Mouse (Mus musculus): ENCODE measurements at regions not wholly inside any gene's neighbourhood (a gene's known extent, or its start where the extent isn't known, plus 50 kb on each side); places are given as distances from the start of the nearest gene placed in this dataset.

GRCm38 (mm10) chr12:66157630-66158292, 126.4 kb downstream of the Rpl10l start:
- DNase-seq (ENCODE audit: low spot score) = no peak

- no peak for DNase-seq (ENCODE audit: low spot score)
These were observed 127.1 kb downstream of the Rpl10l start for GRCm38 (mm10) chr12:66156980-66157629.

GRCm38 (mm10) chr12:66130909-66131308, 153.3 kb downstream of the Rpl10l start:
- peak; percentile 11 for DNase-seq (ENCODE audit: low spot score)

GRCm38 (mm10) chr12:66119565-66119964, 164.6 kb downstream of the Rpl10l start:
- no peak for DNase-seq (ENCODE audit: low spot score)

- no peak for DNase-seq (ENCODE audit: low spot score)
These were observed 193.3 kb downstream of the Rpl10l start for GRCm38 (mm10) chr12:66090806-66091447.

DNA sequence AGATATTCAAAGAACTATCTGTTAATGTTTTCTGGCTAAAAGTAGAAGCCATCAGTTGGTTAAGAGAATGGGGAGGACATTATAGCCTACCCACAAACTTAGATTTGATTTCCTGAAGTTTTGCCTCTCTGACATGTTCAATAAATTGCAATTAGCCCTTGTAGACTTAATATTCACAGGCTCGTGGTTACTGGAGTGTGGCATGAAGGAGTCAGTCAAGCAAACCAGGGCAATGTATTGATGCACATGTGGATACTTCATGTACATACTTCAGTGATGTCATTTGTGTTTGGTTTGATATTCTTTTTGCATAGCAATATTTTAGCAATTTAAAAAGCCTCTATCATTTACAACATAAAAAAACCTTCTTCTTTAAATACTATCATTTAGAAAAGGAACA, 223.9 kb downstream of the Rpl10l start:
- no peak for DNase-seq (ENCODE audit: low spot score)

DNA sequence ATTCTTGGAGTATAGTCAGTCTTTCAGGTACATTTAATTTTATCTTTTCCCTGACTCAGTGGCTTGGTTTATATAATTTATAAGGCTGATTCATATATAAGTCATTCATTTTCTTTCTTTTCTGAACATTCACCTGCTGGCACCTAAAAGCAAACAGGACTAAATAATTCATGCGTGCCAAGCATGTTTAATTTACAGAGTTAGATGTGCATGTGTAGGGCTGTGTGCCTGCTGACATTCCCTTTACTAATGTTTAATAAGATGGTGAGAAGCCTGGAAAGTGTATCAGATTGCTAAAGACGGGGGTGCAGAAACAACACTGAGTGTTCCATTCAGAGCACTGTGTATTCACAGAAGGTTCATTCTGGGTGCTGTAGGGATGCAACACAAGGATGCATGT, 229.0 kb downstream of the Rpl10l start:
- DNase-seq (ENCODE audit: low spot score) = no peak

DNA sequence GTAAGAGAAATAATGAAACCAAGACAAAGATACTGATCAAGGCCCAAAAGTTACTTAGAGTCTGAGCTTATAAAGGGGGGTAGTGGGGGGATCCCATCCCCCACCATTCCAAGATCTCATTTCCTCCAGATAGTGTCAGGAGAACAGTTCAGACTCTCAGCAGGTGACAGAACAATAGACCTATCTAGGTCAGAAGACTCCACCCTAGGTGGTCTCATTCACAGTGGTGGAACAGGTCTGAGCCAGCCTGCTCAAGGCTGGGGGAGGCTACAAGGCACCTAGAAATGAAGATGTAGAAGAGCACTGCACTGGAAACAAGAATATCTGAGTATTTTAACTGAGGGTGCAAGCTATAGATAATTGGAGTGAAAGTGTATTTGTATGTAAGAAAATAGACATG, 235.3 kb downstream of the Rpl10l start:
- DNase-seq (ENCODE audit: low spot score) = no peak

GRCm38 (mm10) chr12:66036281-66036680, 247.9 kb downstream of the Rpl10l start:
- no peak for DNase-seq (ENCODE audit: low spot score)

- DNase-seq (ENCODE audit: low spot score) = no peak
These were observed 256.7 kb downstream of the Rpl10l start for GRCm38 (mm10) chr12:66027535-66027934.

- DNase-seq (ENCODE audit: low spot score) = no peak
These were observed 271.5 kb downstream of the Rpl10l start for GRCm38 (mm10) chr12:66012706-66013105.
